Mouse (Mus musculus) thymus, postnatal 36 days (tissue): ENCODE measurements around the gene Gjb6.

ENCODE experiments used
- DNase-seq, 2 experiments: peaks; one replicate each; pipeline ENCODE4 v3.0.0; 2022; ENCODE audit warnings: mixed read lengths in 2 of 2

Gjb6 gene

DNA sequence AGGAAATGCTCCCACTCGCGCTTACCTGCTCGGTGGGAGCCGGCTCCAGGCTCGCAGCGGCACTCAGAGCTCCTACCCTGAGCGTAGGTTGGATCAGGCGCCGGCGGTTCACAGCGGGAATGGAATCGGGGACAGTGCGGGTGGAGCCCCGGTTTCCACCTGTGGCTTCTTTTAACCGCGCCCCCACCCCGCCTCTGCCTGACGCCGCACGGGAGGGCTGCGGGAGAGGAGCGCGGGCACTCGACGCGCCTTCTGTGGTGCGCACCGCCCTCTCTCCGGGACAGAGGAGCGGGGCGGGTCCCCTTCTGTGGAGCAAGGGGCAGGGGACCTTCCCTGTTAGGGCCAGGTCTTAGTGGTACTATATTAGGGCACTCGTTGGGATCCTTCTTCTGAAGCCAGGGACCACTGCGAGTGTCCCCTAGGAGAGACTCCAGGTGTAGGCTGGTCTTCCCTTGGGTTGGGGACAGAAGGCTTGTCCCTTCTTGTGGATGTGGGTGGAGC is at the start of gene Gjb6:
Gene Gjb6, minus strand, starts transcription at position 451 of the 501 bp plus-strand sequence.
- DNase-seq, result no peak

DNA sequence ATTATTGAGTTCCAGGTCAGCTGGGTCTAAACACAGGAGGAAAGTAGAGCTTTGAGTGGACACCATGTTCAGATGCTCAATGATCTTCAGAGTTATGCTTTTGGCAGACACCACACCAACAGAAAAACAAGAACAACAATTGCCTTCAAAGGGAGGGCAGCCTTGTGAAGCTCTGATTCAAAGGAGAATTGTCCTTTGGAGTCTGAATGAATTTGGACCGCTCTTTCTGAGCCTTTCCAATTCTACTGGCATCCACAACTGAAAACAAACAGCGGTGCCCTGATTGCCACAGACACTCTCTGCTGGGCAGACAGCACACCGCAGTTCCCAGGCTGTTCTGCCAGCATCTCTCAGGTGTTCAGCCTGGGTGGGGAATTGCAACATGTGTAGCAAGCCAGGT is 32.1 kb upstream of the Gjb6 start:
- DNase-seq, result no peak

DNA sequence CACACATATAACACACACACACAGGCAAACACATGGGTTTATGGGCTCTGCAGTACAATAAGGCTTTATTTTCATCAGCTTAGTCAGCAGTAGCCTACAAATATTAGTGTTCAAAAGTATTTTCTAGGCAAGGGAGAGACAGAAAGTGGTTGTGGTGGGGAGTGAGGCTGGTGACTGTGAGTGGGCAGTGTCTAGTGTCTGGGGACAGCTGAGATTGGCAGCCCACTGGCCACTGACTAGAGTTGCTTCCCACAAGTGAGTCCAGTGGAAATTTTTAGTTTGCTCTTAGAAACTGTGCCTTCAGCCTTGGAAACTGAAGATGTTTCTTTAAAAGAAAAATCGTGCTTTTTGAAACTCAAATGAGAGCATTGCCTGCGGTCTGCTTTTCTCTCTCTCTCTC is 28.4 kb upstream of the Gjb6 start:
- DNase-seq, result no peak

DNA sequence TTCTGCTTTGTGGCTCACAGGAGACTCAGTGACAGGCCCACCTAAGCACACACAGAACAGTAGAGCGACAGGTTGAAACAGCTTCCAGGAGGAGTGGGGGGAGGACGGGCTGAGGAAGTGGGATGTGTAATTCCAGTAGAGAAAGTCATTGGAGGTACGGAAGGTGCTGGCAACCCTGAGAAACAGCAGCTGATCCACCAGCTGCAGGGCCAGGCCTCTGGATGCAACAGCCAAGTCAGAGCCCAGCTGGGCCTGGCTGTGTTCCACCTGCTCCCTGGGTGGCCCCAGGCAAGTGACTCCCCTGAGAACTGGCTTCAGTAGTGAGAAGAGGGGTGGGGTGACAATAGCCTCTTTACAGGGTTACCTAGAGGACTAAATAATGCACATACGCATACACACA is 27.8 kb upstream of the Gjb6 start:
- no peak for DNase-seq

DNA sequence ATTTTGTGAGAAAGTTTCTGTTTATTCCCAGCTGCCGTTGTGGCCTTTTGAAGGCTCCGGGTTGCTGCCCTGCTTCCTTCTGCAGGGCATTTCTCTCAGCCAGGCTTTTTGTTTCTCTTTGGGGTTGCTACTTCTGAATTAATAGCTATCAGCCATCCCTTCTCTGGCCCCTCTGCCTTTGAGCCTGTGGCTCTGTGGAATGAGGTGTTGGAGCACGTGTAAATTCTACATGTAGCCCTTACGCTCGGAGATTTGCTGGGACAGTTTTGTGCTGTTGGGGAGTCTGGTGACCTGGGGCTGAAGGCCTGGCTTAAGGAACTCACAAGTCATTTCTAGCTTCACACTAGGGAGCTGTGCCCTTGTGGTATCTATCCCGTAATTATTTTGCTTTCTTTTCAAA is 21.5 kb upstream of the Gjb6 start:
- no peak for DNase-seq

DNA sequence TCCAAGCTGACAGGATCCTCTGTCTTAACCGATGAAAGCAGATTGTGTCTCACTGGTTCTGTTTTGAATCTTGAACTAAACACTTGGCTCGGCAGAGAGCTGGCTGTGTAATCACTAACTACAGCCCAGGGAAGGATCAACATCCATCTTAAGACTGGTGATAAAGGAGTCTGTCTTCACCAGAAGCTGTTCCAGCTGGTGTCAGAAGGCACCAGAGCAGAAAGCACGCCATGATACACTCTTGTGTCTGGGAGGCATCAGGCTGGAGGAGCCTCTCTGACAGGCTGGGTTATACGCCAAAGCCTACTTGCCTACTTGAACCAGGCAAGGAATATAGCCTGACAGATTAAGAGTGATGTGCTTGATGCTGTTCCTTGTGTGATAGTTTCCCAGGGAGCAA is 12.3 kb upstream of the Gjb6 start:
- no peak for DNase-seq

DNA sequence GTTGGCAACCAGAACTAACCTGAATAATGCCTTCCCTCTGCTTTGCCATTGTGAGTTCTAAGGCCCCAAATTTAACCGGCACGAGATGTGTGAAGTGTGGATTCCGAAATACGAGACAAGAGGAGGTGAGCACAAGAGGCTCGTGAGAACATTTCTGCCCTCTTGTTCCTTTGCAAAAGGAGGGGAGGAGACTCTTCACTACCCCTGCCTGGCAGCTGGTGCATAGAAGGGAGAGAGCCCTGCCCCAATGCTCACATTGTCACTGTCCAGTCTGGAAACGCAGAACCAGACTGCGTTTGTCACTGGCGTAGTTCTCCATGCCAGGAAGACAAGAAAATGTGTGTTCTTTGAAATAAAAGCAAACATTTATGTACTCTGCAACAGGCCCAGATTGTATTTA is 1.9 kb upstream of the Gjb6 start:
- no peak for DNase-seq

DNA sequence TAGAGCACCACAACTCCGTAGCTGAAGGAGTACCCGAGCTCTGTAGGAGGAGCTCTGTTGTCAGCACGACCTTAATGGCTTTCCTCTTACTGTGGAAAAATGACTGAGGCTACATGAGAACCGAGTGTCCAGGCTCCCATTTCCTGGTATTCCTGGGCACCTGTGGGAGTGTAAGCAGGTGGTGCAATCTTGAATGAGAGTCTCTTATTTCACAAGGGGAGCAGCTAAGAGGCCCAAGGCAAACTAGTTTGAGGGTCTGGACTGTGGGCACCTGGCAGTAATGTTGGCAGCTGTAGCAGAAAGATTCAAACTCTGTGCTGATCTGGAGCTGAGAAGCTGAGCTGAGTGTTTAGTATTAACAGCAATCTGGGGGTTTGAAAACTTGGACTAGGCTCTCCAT is 6.0 kb downstream of the Gjb6 start:
- no peak for DNase-seq

DNA sequence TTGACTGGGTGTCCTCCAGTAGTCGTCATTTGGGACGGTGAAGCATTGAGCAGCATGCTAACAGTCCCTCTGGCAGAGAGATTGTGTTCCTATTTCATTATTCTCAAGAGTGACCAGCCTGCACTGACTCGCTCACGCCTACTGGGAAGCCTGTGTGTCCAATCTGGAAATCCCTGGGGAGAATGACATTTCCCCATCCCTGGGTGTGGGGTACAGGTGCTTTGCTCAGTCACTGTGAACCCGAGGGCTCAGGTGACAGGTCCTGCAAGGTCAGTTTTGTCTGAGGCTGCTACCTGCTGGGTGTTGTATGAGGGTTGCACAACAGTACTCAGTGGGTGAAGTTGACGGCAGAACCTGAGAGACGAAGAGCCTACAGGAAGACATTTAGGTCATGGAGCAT is 11.1 kb downstream of the Gjb6 start:
- no peak for DNase-seq

DNA sequence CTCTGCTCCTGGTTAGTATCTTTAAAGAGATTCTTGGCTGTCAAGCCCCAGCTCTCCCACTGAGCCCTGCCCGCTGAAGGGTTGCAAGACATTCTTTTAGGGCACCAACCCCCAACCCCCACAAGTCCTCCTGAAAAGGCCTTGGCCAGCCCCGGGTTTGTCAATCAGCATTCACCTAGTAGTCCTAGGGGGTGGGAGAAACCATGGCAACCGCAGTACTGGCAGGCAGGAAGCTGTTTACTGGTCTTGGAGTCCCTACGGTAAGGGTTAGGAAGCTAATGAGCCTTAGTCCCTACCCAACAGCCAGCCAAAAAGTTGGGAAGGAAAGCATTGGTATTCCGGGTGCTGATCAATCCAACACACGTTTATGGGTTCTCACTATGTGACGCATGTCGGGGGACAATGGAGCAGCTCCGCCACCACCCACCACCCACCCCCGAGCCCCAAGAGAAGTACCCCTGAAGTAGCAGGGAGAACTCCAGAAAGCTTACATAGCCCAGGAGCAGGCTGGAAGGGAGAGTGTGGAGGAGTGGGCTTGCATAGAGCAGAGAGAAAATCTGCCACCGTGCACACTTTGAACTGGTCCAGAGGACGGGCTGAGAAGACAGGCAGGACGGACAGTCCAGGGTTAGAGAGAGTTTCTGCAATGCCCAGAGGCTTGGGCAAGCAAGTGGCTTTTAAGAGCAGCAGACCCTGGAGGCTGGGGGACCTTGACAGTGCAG is 17.4 kb downstream of the Gjb6 start, which contains the start of gene Gm4491:
Gene Gm4491, minus strand, starts transcription at position 61 of the 722 bp plus-strand sequence.
- DNase-seq, result no peak

DNA sequence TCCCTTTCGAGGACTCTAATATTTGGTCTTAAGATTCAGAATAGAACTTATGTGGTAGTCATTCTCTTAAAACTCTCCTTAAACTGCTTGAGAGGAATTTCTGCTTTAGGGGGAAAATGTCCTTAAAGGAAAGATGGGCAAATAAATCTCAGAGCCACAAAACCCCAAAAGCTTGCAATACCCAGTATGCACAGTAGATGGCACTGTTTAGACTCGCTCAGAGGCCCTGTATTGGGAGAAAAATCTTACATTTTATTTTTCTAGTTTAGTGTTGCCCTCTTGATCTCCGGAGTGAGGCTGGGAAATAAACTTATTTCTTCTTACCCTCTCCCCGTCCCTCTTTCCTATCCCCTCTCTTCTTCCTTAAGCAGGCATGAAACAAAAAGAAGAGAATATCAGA is 24.2 kb downstream of the Gjb6 start:
- DNase-seq, result no peak

DNA sequence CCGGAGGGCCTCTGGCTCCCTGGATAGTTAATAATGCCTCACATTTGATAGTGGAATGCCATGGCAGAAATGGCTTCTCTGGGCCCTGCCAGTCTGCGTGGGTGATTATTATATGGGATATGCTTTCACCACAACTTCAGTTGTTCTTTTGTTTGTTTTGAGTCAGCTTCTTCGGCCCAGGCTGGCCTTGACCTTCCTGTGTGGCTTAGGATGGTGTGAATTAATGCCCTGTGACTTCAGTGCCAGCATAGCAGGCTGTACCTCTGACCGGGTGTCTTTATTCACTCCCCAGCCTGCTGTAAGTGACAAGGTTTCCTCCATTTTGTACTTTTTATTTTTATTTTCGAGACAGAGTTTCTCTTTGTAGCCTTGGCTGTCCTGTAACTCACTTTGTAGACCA is 25.5 kb downstream of the Gjb6 start:
- DNase-seq, result no peak

DNA sequence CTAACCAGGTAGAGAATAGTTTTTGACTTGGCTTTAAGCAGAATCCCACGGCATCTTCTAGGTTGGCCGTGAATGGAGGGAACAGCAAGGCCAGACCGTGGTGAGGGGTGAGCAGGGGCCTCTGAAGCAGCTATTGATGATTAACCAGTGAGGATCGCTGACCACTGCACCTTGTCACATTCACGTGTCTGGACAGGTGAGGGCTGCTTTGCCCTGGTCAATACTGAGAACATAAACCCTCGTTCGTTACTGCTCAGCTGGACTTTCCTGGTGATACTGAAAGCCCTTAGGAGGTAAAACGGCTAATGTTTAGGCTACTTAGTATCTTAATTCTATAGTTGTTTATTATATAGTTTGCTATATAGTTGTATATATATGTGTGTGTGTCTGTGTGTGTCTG is 26.3 kb downstream of the Gjb6 start:
- DNase-seq, result no peak

DNA sequence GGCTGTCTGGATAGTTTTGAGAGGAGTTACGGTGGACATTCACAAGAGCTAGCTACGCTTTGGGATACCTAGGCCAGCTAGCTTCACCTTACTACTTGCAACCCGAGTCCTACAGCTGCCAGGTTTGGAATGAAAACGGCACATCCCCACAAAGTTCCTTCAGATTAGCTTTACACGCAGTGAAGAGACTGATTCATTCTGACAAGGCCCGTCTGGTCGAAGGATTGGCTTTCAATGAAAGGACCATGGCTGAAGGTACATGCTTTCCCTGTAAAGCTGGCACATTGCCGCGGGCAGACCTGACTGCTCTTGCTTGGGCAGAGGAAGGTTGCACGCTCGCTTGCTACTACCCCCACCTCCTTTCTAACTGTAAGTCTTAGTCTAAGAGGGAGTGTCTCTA is 27.7 kb downstream of the Gjb6 start:
- no peak for DNase-seq

DNA sequence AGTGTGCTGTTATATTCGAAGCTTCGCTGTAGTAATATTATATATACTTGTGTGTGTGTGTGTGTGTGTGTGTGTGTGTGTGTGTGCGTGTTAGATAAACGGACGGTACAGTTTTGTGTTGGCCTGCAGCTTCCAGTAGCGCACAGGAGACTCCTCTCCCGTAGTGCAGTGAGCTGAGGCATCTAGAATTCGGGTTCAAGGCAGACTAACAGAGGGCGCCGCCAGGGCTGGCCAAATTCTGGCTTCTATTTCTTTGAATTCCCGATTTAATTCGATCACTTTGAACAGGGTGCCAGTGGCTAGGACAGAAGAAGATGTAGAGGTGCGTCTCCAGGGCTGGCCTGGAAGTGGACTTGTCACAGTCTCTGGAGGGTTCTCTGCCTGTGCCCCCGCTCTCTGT is 28.3 kb downstream of the Gjb6 start:
- DNase-seq, result no peak

DNA sequence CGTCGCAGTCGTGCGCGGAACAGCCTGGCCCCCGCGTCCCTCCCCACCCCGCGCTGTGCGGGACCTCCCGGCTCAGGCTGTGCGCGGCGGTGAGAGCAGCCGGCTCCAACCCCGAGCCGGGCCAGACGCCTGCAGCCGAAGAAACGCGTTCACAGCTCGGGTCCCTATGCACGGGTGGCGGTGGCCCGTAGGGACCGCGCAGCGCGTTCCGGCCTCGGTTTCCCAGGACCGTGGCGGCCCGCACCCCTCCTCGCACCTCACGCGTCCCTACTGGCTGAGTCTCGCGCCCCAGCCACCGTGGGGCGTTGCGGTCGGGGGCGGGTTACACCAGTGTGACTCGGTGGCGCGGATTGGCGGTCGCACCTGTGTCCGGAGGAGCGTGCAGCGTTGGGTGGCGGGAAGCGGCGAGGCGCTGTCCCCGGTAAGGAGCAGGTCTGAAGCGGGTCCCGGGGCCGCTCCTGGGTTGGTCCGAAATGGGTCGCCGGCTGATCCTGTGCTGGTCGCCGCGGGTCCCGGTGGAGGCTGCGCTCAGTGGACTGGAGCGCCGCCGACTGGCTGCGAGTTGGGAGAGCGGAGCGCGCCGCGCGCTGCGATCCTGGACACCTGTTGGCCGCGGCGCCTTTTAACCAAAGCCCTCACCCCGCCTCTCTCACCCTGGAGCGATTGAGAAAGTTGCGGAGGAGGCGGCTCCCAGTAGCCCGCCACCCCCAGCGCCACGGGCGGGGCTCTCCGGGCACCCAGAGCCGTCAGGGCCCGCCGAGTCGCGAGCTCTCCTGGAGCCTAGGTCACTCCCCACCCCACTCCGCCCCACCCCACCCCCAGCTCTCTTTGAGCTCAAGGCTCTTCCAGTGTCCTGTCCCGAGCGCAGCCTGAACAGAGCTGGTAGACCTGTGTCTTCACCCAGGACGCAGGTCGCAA is 29.0 kb downstream of the Gjb6 start, which contains the start of gene Gjb2:
Gene Gjb2, minus strand, starts transcription at position 597 of the 918 bp plus-strand sequence.
- peak in 1 of 2 experiments; percentile 14 for DNase-seq

DNA sequence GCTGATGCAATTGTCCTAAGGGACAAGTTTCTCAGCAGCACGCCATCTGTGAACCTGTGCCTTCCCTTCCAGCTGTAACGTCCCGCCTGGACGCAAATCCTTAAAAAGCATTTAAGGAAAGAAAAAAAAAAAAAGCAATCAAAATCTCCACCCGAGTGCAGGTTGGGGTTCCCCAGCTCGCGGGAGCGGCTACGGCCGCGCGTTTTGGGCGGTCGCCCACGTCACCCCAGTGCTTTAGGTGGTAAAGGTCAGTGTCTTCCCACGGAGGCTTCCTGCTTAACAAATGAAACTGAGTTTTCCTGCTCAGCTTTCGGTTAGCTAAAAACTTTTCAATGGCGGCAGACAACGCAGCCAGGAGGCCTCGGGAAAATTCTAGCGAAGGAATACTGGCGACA is 29.7 kb downstream of the Gjb6 start:
- no peak for DNase-seq

DNA sequence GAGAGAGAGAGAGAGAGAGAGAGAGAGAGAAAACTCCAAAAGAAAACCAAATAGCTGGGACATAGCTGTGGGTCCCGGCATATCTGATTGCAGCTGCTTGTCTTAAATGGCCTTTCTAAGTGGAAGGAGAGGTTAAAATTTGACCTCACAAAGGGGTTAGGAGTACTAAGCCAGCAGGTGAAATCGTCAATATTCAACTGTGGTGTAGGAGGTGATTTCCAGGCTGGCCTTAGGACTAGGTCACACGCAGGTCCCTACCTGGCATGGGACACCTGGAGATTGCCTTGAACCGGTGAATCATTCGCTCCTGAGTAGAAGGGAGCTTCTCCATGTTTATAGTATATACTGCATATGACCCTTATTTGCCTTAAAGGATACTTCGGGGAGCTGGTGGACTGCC is 30.3 kb downstream of the Gjb6 start:
- no peak for DNase-seq

DNA sequence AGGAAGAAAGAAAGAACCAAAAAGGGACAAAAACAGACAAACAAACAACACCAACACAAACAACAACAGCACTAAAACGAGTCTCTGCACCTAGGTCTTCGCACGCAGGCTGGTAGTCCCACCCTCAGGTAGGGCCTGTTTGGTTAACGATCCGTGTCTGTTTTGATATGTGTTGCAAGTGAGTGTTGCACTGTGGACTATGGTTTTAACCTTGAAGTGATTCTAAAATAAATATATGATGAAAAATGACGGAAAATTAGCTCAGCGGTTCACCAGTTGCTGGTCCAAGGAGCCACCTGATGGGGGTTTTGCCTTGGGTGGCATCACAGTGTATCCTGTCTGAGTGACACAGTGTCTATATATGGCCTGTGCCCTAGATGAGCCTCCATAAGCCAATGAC is 31.8 kb downstream of the Gjb6 start:
- DNase-seq, result no peak

DNA sequence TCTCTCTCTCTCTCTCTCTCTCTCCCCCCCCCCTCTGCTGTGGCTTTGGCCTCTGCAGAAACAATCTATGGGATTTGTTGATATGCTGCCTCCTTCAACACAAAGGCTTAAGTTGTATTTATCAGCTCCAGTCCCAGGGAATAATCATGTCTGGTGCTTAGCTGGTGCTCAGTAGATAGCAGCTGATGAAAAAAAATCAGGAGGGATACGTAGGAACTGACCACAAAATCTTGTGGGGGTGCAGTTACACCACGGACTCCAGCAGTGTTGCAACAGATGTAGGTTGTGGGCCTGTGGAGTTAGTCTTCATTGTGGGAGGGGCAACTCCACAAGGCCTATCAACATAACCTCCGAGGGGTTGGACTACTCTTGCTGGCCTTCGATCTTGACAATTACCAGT is 37.6 kb downstream of the Gjb6 start:
- no peak for DNase-seq

DNA sequence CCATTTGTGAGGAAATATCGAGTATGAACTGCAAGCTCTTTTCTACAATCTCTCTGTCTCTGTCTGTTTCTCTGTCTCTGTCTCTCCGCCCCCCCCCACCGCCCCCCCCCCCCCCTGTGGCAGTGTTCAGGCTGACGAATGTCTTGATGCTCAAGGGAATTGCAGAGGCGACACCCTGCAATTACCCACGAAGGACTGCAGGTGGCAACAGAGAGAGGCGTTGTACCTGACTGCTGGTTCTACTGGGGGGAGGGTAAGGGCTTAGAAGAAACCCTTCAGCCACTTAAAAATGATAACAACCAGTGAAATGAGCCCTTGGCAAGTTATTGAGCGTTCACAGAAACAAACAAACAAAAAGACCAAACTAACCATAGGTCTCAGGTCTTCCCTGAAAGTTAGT is 40.4 kb downstream of the Gjb6 start:
- peak; percentile 39 to 42 for DNase-seq

DNA sequence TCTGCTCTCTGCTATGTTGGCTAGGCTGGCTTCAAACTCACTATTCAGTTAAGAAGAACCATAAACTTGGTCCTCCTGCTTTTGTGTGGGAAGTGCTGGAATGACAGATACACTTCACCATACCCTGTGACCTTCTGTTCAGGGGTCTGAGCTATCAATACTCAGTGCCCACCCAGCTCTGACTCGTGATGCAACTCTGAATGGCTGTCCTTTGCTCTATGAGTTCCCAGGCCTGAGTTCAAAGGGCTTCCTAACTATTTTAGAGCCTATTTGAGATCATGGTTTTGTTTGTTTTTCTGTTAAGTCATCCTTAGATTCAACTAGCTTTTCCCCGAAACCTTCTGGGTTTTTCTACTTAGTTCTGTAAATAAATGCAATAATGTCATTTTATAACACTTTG is 43.4 kb downstream of the Gjb6 start:
- no peak for DNase-seq

DNA sequence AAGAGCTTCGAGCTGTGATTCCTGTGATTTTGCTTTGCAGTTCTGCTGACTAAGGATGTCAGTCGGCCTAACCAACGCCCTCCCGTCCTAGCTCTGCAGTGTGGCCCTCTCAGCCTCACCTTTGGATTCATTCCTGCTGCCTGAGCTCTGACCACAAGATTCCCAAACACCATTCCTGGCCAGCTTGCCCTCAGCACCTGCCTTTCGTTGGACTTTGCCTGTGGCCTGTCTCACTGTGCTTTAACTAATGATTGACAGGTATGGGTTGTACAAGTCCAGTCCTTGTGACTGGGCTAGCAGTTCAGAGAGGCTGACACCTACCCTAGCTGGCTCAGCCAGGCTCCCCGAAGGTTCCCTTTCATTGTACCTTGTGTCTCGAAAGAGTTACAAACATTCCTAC is 44.3 kb downstream of the Gjb6 start:
- DNase-seq, result no peak

DNA sequence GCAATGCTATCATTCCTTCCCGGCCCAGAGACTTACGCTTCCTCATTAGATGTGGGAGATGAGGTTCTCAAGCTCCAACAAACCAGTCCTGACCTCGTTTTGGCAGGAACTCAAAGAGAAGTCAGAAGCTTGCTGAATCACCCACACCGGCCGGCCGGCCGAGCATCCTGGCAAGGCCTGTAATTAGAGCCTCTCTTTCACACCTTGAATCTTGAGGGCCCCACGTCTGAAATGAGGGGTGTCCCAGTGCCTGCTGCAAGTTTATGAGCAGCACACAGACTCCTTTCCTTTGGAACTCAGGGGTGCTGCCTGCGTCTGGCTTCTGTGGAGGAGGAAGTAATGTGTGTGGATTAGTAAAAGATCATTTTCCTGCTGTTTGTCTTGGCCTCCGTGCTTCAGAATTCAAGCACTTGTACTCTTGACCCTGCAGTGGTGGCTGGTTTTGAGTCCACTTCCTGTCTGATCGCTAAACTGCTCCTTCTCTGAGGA is 49.2 kb downstream of the Gjb6 start:
- DNase-seq, result no peak
